Mouse (Mus musculus): ENCODE measurements around the gene Lce1d. TPM values are rescaled to one million over a fixed set of nuclear protein-coding genes. Genes with fewer than 3 reads are reported as not detected.
"Not testable (repeated sequence)": the region's sequence is repeated elsewhere in the genome, so short reads cannot be mapped to it uniquely, and the experiment has no call there.

The Lce1d gene
- not detected in 2 replicates for polyA plus RNA-seq (2014; fragmentation: Nextera tagmentation; extraction: Ambion mirVana)

DNA sequence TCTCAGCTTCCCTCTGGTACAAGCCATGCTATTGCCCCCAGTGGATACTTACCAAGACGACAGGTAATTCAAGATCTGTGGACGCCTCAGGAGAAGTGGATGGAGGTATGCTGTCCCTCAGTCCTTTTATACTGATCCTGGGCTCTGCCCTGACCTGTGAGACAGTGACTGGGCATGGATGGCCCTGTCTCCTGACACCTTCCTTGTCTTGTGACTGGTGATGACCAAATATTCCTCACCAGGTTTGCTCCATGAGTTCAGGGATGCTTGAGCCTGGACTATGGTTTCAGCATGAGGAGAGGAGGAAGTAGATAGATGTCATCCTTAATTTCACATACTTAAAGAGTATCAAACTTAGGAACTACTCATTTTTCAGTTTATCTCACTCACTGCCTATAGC lies at the start of gene Lce1d:
Gene Lce1d, minus strand, starts transcription at position 101 of the 400 bp plus-strand sequence.
- no peak within 1 kb of the TSS for H3K4me3 ChIP-seq (ENCODE audit: low read depth, low read length)
- DNase-seq (ENCODE audit: low spot score) (no peak), ATAC-seq (replicated peaks; ENCODE audit: low FRiP score) (no peak)
- no peak within 1 kb of the TSS for H3K9ac ChIP-seq (ENCODE audit: low read depth, low read length)
- H3K27ac ChIP-seq (ENCODE audit: low read depth, low read length), result no peak within 1 kb of the TSS
- no peaks in the 10 kb centered on the region for H3K4me1 ChIP-seq (replicated peaks; ENCODE audit: control insufficient read depth, insufficient read depth, low read length)
- H3K36me3 ChIP-seq (ENCODE audit: control insufficient read depth, insufficient read depth, low read length), result no peaks in the 10 kb centered on the region
- 61% methylated on average over 2 of the region's 2 CpGs for WGBS
- no peak within 1 kb of the TSS for H3K4me2 ChIP-seq
- H3K9me3 ChIP-seq (ENCODE audit: control insufficient read depth, low read length), result no peaks in the 10 kb centered on the region
- no peaks in the 10 kb centered on the region for H3K27me3 ChIP-seq (replicated peaks; ENCODE audit: control insufficient read depth, insufficient read depth, low read length)

DNA sequence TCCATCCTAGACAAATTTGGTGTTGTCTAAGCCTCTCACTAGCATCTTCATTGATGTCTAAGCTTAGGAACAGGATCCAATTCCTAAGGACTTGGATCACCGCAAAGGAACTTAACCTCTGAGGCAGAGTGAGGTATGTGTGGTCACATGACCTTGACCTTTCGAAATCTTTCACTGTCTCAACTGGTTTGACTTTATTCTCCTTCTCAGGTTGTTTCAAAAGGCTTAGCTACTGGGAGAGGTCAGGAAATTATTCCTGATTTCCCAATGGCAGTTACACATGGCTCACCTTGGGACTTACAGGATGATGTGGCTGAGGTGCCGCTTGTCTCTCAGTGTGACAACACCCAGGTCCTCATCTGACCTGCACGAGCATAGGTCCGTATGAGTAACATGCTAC lies 35.6 kb upstream of the Lce1d start:
- no peak overlapping the region for H3K4me2 ChIP-seq
- no peaks in the 10 kb centered on the region for H3K9me3 ChIP-seq (ENCODE audit: control insufficient read depth, low read length)
- H3K36me3 ChIP-seq (ENCODE audit: control insufficient read depth, insufficient read depth, low read length), result no peaks in the 10 kb centered on the region
- WGBS, result 78% methylated on average over 5 of the region's 5 CpGs
- H3K27ac ChIP-seq (ENCODE audit: low read depth, low read length), result no peak overlapping the region
- no peak overlapping the region for H3K4me3 ChIP-seq (ENCODE audit: low read depth, low read length)
- no peak for ATAC-seq (replicated peaks; ENCODE audit: low FRiP score)
- H3K9ac ChIP-seq (ENCODE audit: low read depth, low read length), result no peak overlapping the region
- no peaks in the 10 kb centered on the region for H3K4me1 ChIP-seq (replicated peaks; ENCODE audit: control insufficient read depth, insufficient read depth, low read length)
- DNase-seq (ENCODE audit: low spot score), result no peak
- H3K27me3 ChIP-seq (replicated peaks; ENCODE audit: control insufficient read depth, insufficient read depth, low read length), result no peaks in the 10 kb centered on the region

DNA sequence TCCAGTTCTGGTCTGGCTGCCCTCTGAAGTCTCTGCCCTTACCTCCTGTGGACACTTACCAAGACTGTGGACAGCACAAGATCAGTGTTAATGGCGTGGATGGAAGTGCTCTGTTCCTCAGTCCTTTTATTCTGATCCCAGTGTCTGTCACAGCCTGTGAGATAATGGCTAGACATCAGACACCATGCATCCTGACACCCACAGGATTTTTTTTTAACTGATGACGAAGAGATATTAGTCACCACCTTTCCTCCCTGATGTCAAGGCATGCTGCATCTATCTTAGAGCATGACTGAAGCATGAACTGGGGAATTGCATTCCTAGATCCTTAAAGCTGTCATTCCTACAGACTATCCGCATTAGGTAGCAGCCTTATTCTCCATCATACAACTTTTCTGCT lies 33.2 kb upstream of the Lce1d start, which contains the start of gene Lce1f:
Gene Lce1f, minus strand, starts transcription at position 101 of the 400 bp plus-strand sequence.
- ATAC-seq (replicated peaks; ENCODE audit: low FRiP score), result no peak
- Histone ChIP-seq H3K9ac (ENCODE audit: low read depth, low read length) (no peak within 1 kb of the TSS), H3K4me1 (replicated peaks; ENCODE audit: control insufficient read depth, insufficient read depth, low read length) (no peaks in the 10 kb centered on the region), H3K36me3 (ENCODE audit: control insufficient read depth, insufficient read depth, low read length) (no peaks in the 10 kb centered on the region), H3K4me3 (ENCODE audit: low read depth, low read length) (no peak within 1 kb of the TSS), H3K27me3 (replicated peaks; ENCODE audit: control insufficient read depth, insufficient read depth, low read length) (no peaks in the 10 kb centered on the region), H3K4me2 (no peak within 1 kb of the TSS), H3K9me3 (ENCODE audit: control insufficient read depth, low read length) (no peaks in the 10 kb centered on the region), H3K27ac (ENCODE audit: low read depth, low read length) (no peak within 1 kb of the TSS)
- 66% methylated on average over 3 of the region's 3 CpGs for WGBS
- no peak for DNase-seq (ENCODE audit: low spot score)

DNA sequence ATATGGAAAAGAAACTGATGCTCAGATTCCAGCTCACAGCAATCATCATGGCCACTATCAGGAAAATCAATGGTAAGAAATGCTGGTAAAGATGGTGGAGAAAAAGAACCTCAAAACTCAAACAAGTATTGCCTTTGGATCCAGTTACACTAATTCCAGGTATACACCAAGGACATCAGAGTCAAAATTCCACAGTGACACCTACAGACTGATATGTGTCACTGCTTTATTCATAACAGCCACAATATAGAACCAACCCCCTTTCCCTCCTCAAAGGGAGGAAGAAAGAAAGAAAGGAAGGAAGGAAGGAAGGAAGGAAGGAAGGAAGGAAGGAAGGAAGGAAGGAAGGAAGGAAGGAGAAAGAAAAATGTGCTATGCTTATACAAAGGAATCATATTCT lies 28.1 kb upstream of the Lce1d start:
- no peaks in the 10 kb centered on the region for H3K4me1 ChIP-seq (replicated peaks; ENCODE audit: control insufficient read depth, insufficient read depth, low read length)
- H3K27me3 ChIP-seq (replicated peaks; ENCODE audit: control insufficient read depth, insufficient read depth, low read length), result no peaks in the 10 kb centered on the region
- H3K9ac ChIP-seq (ENCODE audit: low read depth, low read length), result no peak overlapping the region
- no peaks in the 10 kb centered on the region for H3K36me3 ChIP-seq (ENCODE audit: control insufficient read depth, insufficient read depth, low read length)
- H3K9me3 ChIP-seq (ENCODE audit: control insufficient read depth, low read length), result no peaks in the 10 kb centered on the region
- no peak for ATAC-seq (replicated peaks; ENCODE audit: low FRiP score)
- H3K4me2 ChIP-seq, result no peak overlapping the region
- no peak overlapping the region for H3K27ac ChIP-seq (ENCODE audit: low read depth, low read length)
- no peak overlapping the region for H3K4me3 ChIP-seq (ENCODE audit: low read depth, low read length)
- no peak for DNase-seq (ENCODE audit: low spot score)

DNA sequence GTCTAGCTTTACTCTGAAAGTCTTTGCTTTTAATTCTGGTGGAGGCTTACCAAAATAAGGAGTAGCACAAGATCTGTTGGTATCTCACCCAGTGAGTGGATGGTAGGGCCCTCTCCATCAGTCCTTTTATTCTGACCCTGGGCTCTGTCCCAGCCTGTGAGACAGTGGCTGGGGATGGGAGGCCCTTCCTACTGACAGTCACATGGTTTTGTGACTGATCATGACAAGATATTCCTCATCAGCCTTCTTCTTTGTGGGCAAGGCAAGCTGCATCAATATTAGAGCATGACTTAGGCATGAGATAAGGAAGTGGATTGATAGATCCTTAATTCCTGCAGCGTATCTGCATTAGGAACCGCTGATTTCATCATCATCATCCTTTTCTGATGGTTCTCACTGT lies 22.0 kb upstream of the Lce1d start, which contains the start of gene Lce1e:
Gene Lce1e, minus strand, starts transcription at position 101 of the 400 bp plus-strand sequence.
- Histone ChIP-seq H3K4me3 (ENCODE audit: low read depth, low read length) (no peak within 1 kb of the TSS), H3K4me2 (no peak within 1 kb of the TSS), H3K27me3 (replicated peaks; ENCODE audit: control insufficient read depth, insufficient read depth, low read length) (no peaks in the 10 kb centered on the region), H3K9me3 (ENCODE audit: control insufficient read depth, low read length) (no peaks in the 10 kb centered on the region), H3K36me3 (ENCODE audit: control insufficient read depth, insufficient read depth, low read length) (no peaks in the 10 kb centered on the region), H3K27ac (ENCODE audit: low read depth, low read length) (no peak within 1 kb of the TSS), H3K4me1 (replicated peaks; ENCODE audit: control insufficient read depth, insufficient read depth, low read length) (no peaks in the 10 kb centered on the region), H3K9ac (ENCODE audit: low read depth, low read length) (no peak within 1 kb of the TSS)
- DNase-seq (ENCODE audit: low spot score), result no peak
- ATAC-seq (replicated peaks; ENCODE audit: low FRiP score), result no peak; the same call in 1 of the 2 replicates
- 75% methylated on average over 2 of the region's 2 CpGs for WGBS

DNA sequence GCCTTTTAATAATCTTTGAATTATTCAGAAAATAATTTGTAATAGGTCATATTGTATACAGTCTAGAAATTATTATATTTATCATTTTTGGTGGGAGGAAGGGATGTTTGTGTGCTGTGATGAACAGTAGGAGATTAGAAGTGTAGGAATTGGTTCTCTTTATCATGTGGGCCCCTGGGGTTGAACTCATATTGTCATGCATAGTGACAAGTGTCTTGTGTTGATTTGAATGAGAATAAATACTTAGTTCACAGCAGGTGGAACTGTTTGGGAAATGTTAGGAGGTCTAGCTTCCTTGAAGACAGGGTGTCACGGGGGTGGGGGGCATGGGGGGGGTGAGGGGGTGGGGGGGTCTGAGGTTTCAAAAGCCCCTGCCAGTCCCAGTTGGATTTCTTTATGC lies 7.6 kb upstream of the Lce1d start:
- Histone ChIP-seq H3K27ac (ENCODE audit: low read depth, low read length) (no peak overlapping the region), H3K36me3 (ENCODE audit: control insufficient read depth, insufficient read depth, low read length) (no peaks in the 10 kb centered on the region), H3K4me1 (replicated peaks; ENCODE audit: control insufficient read depth, insufficient read depth, low read length) (no peaks in the 10 kb centered on the region), H3K9me3 (ENCODE audit: control insufficient read depth, low read length) (no peaks in the 10 kb centered on the region), H3K27me3 (replicated peaks; ENCODE audit: control insufficient read depth, insufficient read depth, low read length) (no peaks in the 10 kb centered on the region), H3K4me2 (no peak overlapping the region), H3K9ac (ENCODE audit: low read depth, low read length) (no peak overlapping the region), H3K4me3 (ENCODE audit: low read depth, low read length) (no peak overlapping the region)
- ATAC-seq (replicated peaks; ENCODE audit: low FRiP score), result no peak
- WGBS, result 31% methylated on average over 1 of the region's 1 CpGs
- DNase-seq (ENCODE audit: low spot score), result no peak

DNA sequence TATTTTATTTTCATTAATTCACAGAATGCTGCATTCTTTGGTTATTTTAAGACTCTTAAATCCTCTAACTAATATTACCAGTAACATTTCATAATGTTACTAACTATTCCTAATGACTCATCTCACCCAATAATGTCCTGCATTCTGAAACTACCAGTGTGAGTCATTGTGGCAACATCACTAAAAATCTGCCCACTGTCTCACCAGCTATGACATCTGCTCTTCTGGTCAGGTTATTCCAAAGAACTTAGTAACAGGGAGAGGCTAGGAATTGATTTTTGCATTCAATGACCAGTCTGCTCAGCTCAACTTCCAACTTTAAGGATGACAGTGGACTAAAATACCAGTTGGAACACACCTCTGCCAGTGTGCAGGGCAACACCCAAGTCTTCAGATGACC lies 4.7 kb upstream of the Lce1d start:
- Histone ChIP-seq H3K27ac (ENCODE audit: low read depth, low read length) (no peak overlapping the region), H3K4me1 (replicated peaks; ENCODE audit: control insufficient read depth, insufficient read depth, low read length) (no peaks in the 10 kb centered on the region), H3K4me3 (ENCODE audit: low read depth, low read length) (no peak overlapping the region), H3K9me3 (ENCODE audit: control insufficient read depth, low read length) (no peaks in the 10 kb centered on the region), H3K4me2 (no peak overlapping the region), H3K27me3 (replicated peaks; ENCODE audit: control insufficient read depth, insufficient read depth, low read length) (no peaks in the 10 kb centered on the region), H3K36me3 (ENCODE audit: control insufficient read depth, insufficient read depth, low read length) (no peaks in the 10 kb centered on the region), H3K9ac (ENCODE audit: low read depth, low read length) (no peak overlapping the region)
- no peak for DNase-seq (ENCODE audit: low spot score)
- ATAC-seq (replicated peaks; ENCODE audit: low FRiP score), result no peak

DNA sequence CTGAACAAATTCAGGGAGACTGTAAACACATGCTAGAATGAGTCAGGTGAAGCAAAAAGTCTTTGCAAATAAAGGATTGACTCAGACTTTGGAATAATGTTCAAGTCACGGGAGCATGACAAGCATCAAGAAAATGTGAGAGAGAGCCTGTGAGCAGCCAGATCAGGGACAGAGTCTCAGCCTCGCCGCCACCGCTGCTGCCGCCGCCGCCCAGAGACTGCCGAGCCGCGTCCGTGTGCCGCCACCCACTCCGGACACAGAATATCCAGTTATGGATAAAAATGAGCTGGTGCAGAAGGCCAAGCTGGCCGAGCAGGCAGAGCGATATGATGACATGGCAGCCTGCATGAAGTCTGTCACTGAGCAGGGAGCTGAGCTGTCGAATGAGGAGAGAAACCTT lies 2.1 kb upstream of the Lce1d start:
- not testable (repeated sequence) for H3K27me3 ChIP-seq (replicated peaks; ENCODE audit: control insufficient read depth, insufficient read depth, low read length); H3K4me1 ChIP-seq (replicated peaks; ENCODE audit: control insufficient read depth, insufficient read depth, low read length)
- WGBS, result 64% methylated on average over 16 of the region's 16 CpGs

DNA sequence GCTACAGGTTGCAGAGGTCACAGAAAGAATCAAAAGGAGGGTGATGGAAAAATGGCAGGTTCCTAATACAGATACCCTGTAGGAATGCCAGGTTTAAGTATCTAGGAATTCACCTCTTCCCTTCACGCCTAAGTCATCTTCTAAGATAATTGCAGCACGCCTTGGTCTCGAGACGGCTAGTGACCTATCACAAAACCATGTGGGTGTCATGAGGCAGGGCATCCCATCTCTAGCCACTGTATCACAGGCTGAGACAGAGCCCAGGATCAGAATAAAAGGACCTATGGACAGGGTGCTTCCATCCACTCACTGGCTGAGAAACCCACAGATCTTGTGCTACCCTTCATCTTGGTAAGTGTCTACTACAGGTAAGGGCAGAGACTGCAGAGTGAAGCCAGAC lies 8.1 kb downstream of the Lce1d start, which contains the start of gene Lce1c:
Gene Lce1c, plus strand, starts transcription at position 301 of the 400 bp plus-strand sequence.
- whole genome bisulfite sequencing, result 87% methylated on average over 4 of the region's 4 CpGs
- ATAC-seq (replicated peaks; ENCODE audit: low FRiP score), result no peak
- Histone ChIP-seq H3K9me3 (ENCODE audit: control insufficient read depth, low read length) (no peaks in the 10 kb centered on the region), H3K4me3 (ENCODE audit: low read depth, low read length) (no peak within 1 kb of the TSS), H3K9ac (ENCODE audit: low read depth, low read length) (no peak within 1 kb of the TSS), H3K4me2 (no peak within 1 kb of the TSS), H3K4me1 (replicated peaks; ENCODE audit: control insufficient read depth, insufficient read depth, low read length) (no peaks in the 10 kb centered on the region), H3K36me3 (ENCODE audit: control insufficient read depth, insufficient read depth, low read length) (no peaks in the 10 kb centered on the region), H3K27me3 (replicated peaks; ENCODE audit: control insufficient read depth, insufficient read depth, low read length) (no peaks in the 10 kb centered on the region), H3K27ac (ENCODE audit: low read depth, low read length) (no peak within 1 kb of the TSS)
- no peak for DNase-seq (ENCODE audit: low spot score)

More for the DNA sequence above, 2.1 kb upstream of the Lce1d start:
- H3K4me2 ChIP-seq; H3K36me3 ChIP-seq (ENCODE audit: control insufficient read depth, insufficient read depth, low read length); DNase-seq (ENCODE audit: low spot score); H3K27ac ChIP-seq (ENCODE audit: low read depth, low read length); H3K9ac ChIP-seq (ENCODE audit: low read depth, low read length); H3K4me3 ChIP-seq (ENCODE audit: low read depth, low read length); H3K9me3 ChIP-seq (ENCODE audit: control insufficient read depth, low read length); ATAC-seq (replicated peaks; ENCODE audit: low FRiP score): not testable (repeated sequence)

All from liver, embryonic 11.5 days (tissue).